Mouse (Mus musculus): ENCODE data around the gene Espn. TPM values are rescaled to one million over a fixed set of nuclear protein-coding genes. Genes with fewer than 3 reads are reported as not detected.

The Espn gene
- polyA plus RNA-seq, 1 experiment from 2014 or later = 1.6 TPM

DNA sequence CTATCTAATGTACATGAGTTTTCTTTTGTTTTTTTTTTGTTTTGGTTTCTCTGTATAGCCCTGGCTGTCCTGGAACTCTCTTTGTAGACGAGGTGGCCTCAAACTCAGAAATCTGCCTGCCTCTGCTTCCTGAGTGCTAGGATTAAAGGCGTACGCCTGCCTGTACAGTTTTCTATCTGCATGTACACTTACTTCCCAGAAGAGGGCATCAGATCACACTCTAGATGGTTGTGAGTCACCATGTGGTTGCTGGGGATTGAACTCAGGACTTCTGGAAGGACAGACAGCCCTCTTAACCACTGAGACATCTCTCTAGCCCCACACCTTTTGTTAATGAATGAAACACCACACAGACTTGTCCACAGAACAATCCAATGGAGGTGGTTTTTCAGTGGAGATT, 72.9 kb downstream of the Espn start:
- WGBS = 88% methylated on average over 3 of the region's 3 CpGs

DNA sequence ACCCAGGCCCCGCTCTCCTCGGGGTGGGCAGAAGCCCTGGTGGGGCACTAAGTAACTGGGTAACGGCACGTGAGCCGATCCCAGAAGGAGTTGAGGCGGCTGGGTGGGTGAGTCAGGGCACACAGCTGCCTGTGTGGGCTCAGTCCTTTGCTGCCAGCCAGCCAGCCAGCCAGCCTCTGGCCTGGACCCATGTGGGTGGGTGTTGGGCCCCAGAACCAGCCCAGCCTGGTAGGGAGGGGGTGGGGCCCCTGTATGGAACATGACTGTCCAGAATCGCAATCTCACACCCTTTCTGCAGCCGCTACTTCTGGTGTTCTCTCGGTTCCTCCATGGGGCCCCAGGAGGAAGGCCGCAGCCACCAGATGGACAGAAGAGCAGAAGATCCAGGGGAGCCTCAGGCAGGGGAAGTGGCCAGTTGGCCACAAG, 74.1 kb downstream of the Espn start:
- Histone ChIP-seq H3K4me3 (ENCODE audit: low read depth, low read length) (no peak overlapping the region), H3K4me2 (ENCODE audit: low read depth, severe bottlenecking) (no peak overlapping the region), H3K27me3 (ENCODE audit: control insufficient read depth, insufficient read depth, low read length) (no peaks in the 10 kb centered on the region), H3K4me1 (ENCODE audit: control insufficient read depth, insufficient read depth, low read length) (0 out of 2 replicates have a peak, but pooled peaks cover 9% of the 10 kb centered on the region), H3K36me3 (ENCODE audit: control insufficient read depth, insufficient read depth, low read length) (no peaks in the 10 kb centered on the region), H3K9ac (ENCODE audit: low read length) (no peak overlapping the region), H3K27ac (replicated peaks; ENCODE audit: low read depth, low read length) (no peak overlapping the region), H3K9me3 (ENCODE audit: control insufficient read depth, low read length) (no peaks in the 10 kb centered on the region)
- WGBS = 90% methylated on average over 10 of the region's 10 CpGs
- DNase-seq (ENCODE audit: low spot score) (no peak), ATAC-seq (ENCODE audit: insufficient number of reproducible peaks, low FRiP score, low TSS enrichment, low read depth) (no peak)

More for the DNA sequence above, 72.9 kb downstream of the Espn start:
- Histone ChIP-seq H3K4me3 (ENCODE audit: low read depth, low read length) (no peak overlapping the region), H3K9ac (ENCODE audit: low read length) (no peak overlapping the region), H3K9me3 (ENCODE audit: control insufficient read depth, low read length) (no peaks in the 10 kb centered on the region), H3K27me3 (ENCODE audit: control insufficient read depth, insufficient read depth, low read length) (no peaks in the 10 kb centered on the region), H3K36me3 (ENCODE audit: control insufficient read depth, insufficient read depth, low read length) (no peaks in the 10 kb centered on the region), H3K27ac (replicated peaks; ENCODE audit: low read depth, low read length) (no peak overlapping the region), H3K4me1 (ENCODE audit: control insufficient read depth, insufficient read depth, low read length) (0 out of 2 replicates have a peak, but pooled peaks cover 4% of the 10 kb centered on the region), H3K4me2 (ENCODE audit: low read depth, severe bottlenecking) (no peak overlapping the region)
- ATAC-seq (ENCODE audit: insufficient number of reproducible peaks, low FRiP score, low TSS enrichment, low read depth) = no peak
- DNase-seq (ENCODE audit: low spot score) = no peak

DNA sequence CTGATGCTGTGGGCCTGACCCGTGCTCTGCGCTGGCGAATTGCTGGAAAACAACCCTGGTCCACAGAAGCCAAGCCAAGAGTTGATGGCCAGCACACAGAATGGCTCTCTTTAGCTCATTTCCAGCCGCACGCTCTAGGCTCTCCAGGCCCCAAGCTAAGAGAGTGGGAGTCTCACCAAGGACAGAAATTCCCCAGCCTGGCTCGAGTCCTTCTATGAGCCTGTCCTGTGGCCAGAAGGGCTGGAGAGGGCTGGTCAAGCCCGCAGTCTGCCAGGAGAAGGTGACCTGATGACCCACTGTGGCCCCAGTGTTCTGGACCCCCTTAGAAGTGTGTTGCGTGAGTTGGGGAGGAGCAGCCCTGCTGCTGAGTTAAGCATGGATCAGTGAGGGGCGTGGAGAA, 75.0 kb downstream of the Espn start:
- Histone ChIP-seq H3K4me2 (ENCODE audit: low read depth, severe bottlenecking) (no peak overlapping the region), H3K27ac (replicated peaks; ENCODE audit: low read depth, low read length) (no peak overlapping the region), H3K27me3 (ENCODE audit: control insufficient read depth, insufficient read depth, low read length) (no peaks in the 10 kb centered on the region), H3K4me3 (ENCODE audit: low read depth, low read length) (no peak overlapping the region), H3K4me1 (ENCODE audit: control insufficient read depth, insufficient read depth, low read length) (0 out of 2 replicates have a peak, but pooled peaks cover 9% of the 10 kb centered on the region), H3K9me3 (ENCODE audit: control insufficient read depth, low read length) (no peaks in the 10 kb centered on the region), H3K36me3 (ENCODE audit: control insufficient read depth, insufficient read depth, low read length) (no peaks in the 10 kb centered on the region), H3K9ac (ENCODE audit: low read length) (no peak overlapping the region)
- no peak for DNase-seq (ENCODE audit: low spot score)
- WGBS = 88% methylated on average over 9 of the region's 9 CpGs
- ATAC-seq (ENCODE audit: insufficient number of reproducible peaks, low FRiP score, low TSS enrichment, low read depth) = no peak

DNA sequence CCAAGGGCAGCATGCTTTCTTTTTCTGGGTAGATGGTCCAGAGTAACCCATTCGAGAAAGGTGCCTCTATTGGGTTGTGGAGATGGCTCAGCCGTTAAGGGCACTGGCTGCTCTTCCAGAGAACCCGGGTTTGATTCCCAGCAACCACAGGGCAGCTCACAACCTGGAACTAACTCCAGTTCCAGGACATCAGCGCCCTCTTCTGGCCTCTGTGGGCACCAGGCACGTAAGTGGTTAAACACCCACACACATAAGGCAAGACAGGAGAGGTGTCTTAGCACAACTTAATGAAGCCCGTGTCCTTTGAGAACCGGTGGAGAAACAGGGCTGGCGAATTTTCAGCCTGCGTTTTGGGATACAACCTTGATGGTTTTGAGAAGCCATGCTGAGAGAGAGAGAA, 77.6 kb downstream of the Espn start:
- Histone ChIP-seq H3K9me3 (ENCODE audit: control insufficient read depth, low read length) (no peaks in the 10 kb centered on the region), H3K4me1 (ENCODE audit: control insufficient read depth, insufficient read depth, low read length) (0 out of 2 replicates have a peak, but pooled peaks cover 9% of the 10 kb centered on the region), H3K9ac (ENCODE audit: low read length) (no peak overlapping the region), H3K4me2 (ENCODE audit: low read depth, severe bottlenecking) (no peak overlapping the region), H3K4me3 (ENCODE audit: low read depth, low read length) (no peak overlapping the region), H3K27me3 (ENCODE audit: control insufficient read depth, insufficient read depth, low read length) (no peaks in the 10 kb centered on the region), H3K27ac (replicated peaks; ENCODE audit: low read depth, low read length) (no peak overlapping the region), H3K36me3 (ENCODE audit: control insufficient read depth, insufficient read depth, low read length) (no peaks in the 10 kb centered on the region)
- ATAC-seq (ENCODE audit: insufficient number of reproducible peaks, low FRiP score, low TSS enrichment, low read depth) (no peak), DNase-seq (ENCODE audit: low spot score) (no peak)
- WGBS = 85% methylated on average over 9 of the region's 9 CpGs

DNA sequence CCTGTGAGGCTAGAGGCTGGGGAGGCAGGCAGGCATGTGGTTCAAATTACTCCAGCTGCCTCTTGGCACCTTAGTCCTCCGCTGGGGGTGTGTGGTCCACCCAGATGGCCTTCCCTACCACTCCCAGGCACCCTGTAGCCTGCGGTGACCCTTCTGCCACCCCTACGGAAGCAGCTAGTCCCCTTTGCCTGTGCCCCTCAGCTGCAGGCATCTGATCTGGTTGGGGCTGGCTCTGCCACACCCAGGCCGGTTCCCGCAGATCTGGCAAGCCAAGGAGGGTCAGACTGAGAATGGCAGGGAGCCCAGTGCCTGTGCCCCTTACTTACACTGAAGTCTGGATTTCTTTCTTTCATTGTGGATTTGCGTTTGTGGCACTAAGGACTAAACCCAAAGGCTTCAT, 78.5 kb downstream of the Espn start:
- Histone ChIP-seq H3K9ac (ENCODE audit: low read length) (no peak overlapping the region), H3K27ac (replicated peaks; ENCODE audit: low read depth, low read length) (no peak overlapping the region), H3K36me3 (ENCODE audit: control insufficient read depth, insufficient read depth, low read length) (no peaks in the 10 kb centered on the region), H3K4me1 (ENCODE audit: control insufficient read depth, insufficient read depth, low read length) (0 out of 2 replicates have a peak, but pooled peaks cover 9% of the 10 kb centered on the region), H3K27me3 (ENCODE audit: control insufficient read depth, insufficient read depth, low read length) (no peaks in the 10 kb centered on the region), H3K4me2 (ENCODE audit: low read depth, severe bottlenecking) (no peak overlapping the region), H3K4me3 (ENCODE audit: low read depth, low read length) (no peak overlapping the region), H3K9me3 (ENCODE audit: control insufficient read depth, low read length) (no peaks in the 10 kb centered on the region)
- WGBS = 70% methylated on average over 6 of the region's 6 CpGs
- DNase-seq (ENCODE audit: low spot score) (no peak), ATAC-seq (ENCODE audit: insufficient number of reproducible peaks, low FRiP score, low TSS enrichment, low read depth) (no peak)

DNA sequence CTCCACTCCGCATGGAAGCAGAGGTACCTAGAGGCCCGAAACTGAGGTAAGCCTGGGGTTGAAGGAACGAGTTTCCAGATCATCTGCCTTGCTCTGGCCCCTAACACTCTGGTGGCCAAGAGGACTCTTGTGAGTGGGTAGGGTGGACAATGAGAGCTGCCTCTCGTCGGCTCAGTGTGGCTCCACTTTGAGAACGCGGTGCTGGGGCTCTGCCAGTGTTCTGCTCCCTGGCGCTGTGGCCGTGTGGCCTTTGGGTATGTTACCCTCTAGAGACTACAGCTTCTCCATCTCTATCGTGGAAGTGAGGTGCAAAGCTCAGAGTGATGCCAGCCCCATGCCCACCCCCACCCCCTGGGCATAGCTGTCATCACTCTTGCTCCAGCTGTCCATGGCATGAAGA, 79.5 kb downstream of the Espn start:
- H3K27me3 ChIP-seq (ENCODE audit: control insufficient read depth, insufficient read depth, low read length) = no peaks in the 10 kb centered on the region
- WGBS = 86% methylated on average over 10 of the region's 10 CpGs
- no peaks in the 10 kb centered on the region for H3K36me3 ChIP-seq (ENCODE audit: control insufficient read depth, insufficient read depth, low read length)
- H3K9me3 ChIP-seq (ENCODE audit: control insufficient read depth, low read length) = no peaks in the 10 kb centered on the region
- H3K4me2 ChIP-seq (ENCODE audit: low read depth, severe bottlenecking) = no peak overlapping the region
- no peak overlapping the region for H3K4me3 ChIP-seq (ENCODE audit: low read depth, low read length)
- H3K9ac ChIP-seq (ENCODE audit: low read length) = no peak overlapping the region
- no peak for ATAC-seq (ENCODE audit: insufficient number of reproducible peaks, low FRiP score, low TSS enrichment, low read depth)
- H3K27ac ChIP-seq (replicated peaks; ENCODE audit: low read depth, low read length) = no peak overlapping the region
- H3K4me1 ChIP-seq (ENCODE audit: control insufficient read depth, insufficient read depth, low read length) = 0 out of 2 replicates have a peak, but pooled peaks cover 9% of the 10 kb centered on the region
- DNase-seq (ENCODE audit: low spot score) = no peak

DNA sequence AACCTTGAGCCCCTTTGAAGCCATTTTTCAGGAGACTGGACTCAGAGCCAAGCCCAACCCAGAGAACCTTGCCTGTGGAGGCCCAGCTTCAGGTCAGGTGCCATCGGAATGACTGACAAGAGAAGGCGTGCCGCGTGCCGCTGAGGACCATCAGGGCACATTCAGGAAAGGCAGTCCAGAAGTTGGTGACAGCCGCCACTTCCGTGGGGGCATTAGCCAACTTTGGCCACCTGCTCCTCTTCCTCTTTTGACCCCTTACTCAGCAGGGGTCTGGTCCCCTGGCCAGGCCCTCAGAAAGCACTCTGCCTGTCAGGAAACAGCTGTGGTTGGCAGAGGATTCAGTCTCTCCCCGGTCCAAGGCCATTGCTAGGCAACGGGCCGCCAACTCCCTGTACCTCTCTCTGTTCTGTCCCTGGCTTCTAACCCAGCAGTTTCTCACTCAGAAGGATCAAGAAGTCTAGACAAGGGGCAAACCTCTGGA, 80.0 kb downstream of the Espn start, which contains the start of gene Plekhg5:
TSS of gene Plekhg5 (plus strand) at position 378 of the 481 bp plus-strand sequence.
- Histone ChIP-seq H3K4me2 (ENCODE audit: low read depth, severe bottlenecking) (no peak within 1 kb of the TSS), H3K27ac (replicated peaks; ENCODE audit: low read depth, low read length) (no peak within 1 kb of the TSS), H3K9ac (ENCODE audit: low read length) (no peak within 1 kb of the TSS), H3K9me3 (ENCODE audit: control insufficient read depth, low read length) (no peaks in the 10 kb centered on the region), H3K4me1 (ENCODE audit: control insufficient read depth, insufficient read depth, low read length) (0 out of 2 replicates have a peak, but pooled peaks cover 9% of the 10 kb centered on the region), H3K36me3 (ENCODE audit: control insufficient read depth, insufficient read depth, low read length) (no peaks in the 10 kb centered on the region), H3K4me3 (ENCODE audit: low read depth, low read length) (no peak within 1 kb of the TSS), H3K27me3 (ENCODE audit: control insufficient read depth, insufficient read depth, low read length) (no peaks in the 10 kb centered on the region)
- 75% methylated on average over 10 of the region's 10 CpGs for WGBS
- DNase-seq (ENCODE audit: low spot score) = no peak
- ATAC-seq (ENCODE audit: insufficient number of reproducible peaks, low FRiP score, low TSS enrichment, low read depth) = no peak

DNA sequence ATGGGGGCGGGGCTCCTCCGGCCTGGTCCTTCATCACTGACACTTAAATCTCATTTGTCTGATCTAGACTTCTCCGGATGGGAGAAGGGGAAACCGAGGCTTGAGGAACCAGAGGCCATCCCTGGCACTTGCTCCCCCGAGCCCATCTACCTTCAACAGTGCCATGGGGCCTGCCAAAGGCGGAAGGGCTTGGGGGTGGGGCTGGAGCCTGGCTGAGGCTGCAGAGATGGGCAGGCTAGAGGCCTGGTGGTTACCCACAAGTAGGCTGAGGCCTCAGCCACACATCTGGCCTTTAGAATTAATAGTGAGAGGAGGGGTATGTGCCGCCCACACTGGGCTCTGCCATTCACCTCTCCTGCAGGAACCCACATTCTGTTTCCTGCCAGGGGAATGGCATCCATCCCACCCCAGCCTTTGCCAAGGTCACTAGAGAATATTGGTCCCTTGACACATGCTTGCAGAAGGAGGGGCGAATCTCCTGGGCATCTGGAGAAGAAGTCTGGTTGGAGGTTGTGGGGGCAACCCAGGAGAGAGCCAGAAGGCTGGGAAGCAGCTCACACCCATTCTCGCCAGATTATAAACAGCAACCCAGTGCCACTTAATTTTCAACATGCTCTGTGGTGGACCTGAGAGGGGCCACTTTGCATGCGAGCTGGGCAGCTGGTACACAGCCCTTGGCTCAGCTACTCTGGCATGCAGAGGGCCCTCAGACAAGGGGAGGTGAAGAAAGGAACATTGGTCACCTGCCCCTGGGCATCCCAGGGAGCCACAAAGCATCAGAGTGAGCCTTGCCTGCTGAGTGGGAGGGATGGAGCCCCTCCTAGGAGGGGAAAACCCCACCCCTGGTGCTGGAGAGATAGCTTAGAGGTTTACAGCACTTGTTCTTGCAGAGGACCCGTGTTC, 81.4 kb downstream of the Espn start:
- Histone ChIP-seq H3K4me3 (ENCODE audit: low read depth, low read length) (no peak overlapping the region), H3K9me3 (ENCODE audit: control insufficient read depth, low read length) (no peaks in the 10 kb centered on the region), H3K4me1 (ENCODE audit: control insufficient read depth, insufficient read depth, low read length) (0 out of 2 replicates have a peak, but pooled peaks cover 6% of the 10 kb centered on the region), H3K4me2 (ENCODE audit: low read depth, severe bottlenecking) (no peak overlapping the region), H3K9ac (ENCODE audit: low read length) (no peak overlapping the region), H3K27ac (replicated peaks; ENCODE audit: low read depth, low read length) (no peak overlapping the region), H3K27me3 (ENCODE audit: control insufficient read depth, insufficient read depth, low read length) (no peaks in the 10 kb centered on the region), H3K36me3 (ENCODE audit: control insufficient read depth, insufficient read depth, low read length) (no peaks in the 10 kb centered on the region)
- WGBS = 70% methylated on average over 11 of the region's 11 CpGs
- no peak for ATAC-seq (ENCODE audit: insufficient number of reproducible peaks, low FRiP score, low TSS enrichment, low read depth)
- DNase-seq (ENCODE audit: low spot score) = no peak

Measured in limb, embryonic 11.5 days (tissue).